Mouse (Mus musculus) MEL (cell line): Measurements from ENCODE around the gene 9530077C05Rik.

ENCODE experiments used
- CTCF ChIP-seq, 3 experiments: IDR thresholded peaks in 2 of 3; conservative IDR thresholded peaks in 1 of 3; 2 replicates each; pipeline ENCODE4 v1.5.1; 2011 to 2012; ENCODE audit warnings: low read length in 3 of 3, low read depth in 2 of 3, mild to moderate bottlenecking in 2 of 3, improper control_type of control experiment in 1 of 3, inconsistent platforms in 1 of 3, mixed read lengths in 1 of 3, moderate library complexity in 1 of 3; ENCODE audit not compliant: control insufficient read depth in 1 of 3, insufficient read depth in 1 of 3, poor library complexity in 1 of 3, severe bottlenecking in 1 of 3
- EP300 ChIP-seq, 2 experiments: IDR thresholded peaks; 2 replicates each; pipeline ENCODE4 v1.6.1; 2011; ENCODE audit warnings: improper control_type of control experiment in 2 of 2, low read length in 2 of 2, low read depth in 1 of 2, mild to moderate bottlenecking in 1 of 2
- JUND ChIP-seq: IDR thresholded peaks from 2 replicates; pipeline ENCODE4 v1.6.1; 2011; ENCODE audit warnings: low read depth, mild to moderate bottlenecking, improper control_type of control experiment, low read length
- MEF2A ChIP-seq: IDR thresholded peaks from 2 replicates; pipeline ENCODE4 v1.6.1; 2014; ENCODE audit warnings: low read depth, mild to moderate bottlenecking, inconsistent platforms, low read length, improper control_type of control experiment; ENCODE audit not compliant: poor library complexity, insufficient replicate concordance, severe bottlenecking; ENCODE audit errors: extremely low read depth
- USF1 ChIP-seq: IDR thresholded peaks from 2 replicates; pipeline ENCODE4 v1.6.1; 2014; ENCODE audit warnings: low read depth, mild to moderate bottlenecking, inconsistent platforms, low read length, improper control_type of control experiment, moderate library complexity

GRCm38 (mm10) chr9:22428028-22428665 is 16.8 kb downstream of the 9530077C05Rik start:
- TF ChIP-seq USF1: no peak
- no peak for TF ChIP-seq MEF2A
- peak; percentile 28 to 36; a peak in 3 of 4 replicates for TF ChIP-seq EP300 (IDR thresholded peaks at IDR 0.05; ENCODE audit: low read depth in 1 of 2, low read length in 2 of 2)
- no peak for TF ChIP-seq CTCF (IDR thresholded peaks at IDR 0.05 in 2 of 3, conservative IDR thresholded peaks at IDR 0.05 in 1 of 3; ENCODE audit: control insufficient read depth in 1 of 3, insufficient read depth in 1 of 3, low read depth in 2 of 3, low read length in 3 of 3, poor library complexity in 1 of 3, severe bottlenecking in 1 of 3)
- no peak for TF ChIP-seq JUND
